ENCODE assay signal across 8 mouse cellular contexts in the genomic region with DNA sequence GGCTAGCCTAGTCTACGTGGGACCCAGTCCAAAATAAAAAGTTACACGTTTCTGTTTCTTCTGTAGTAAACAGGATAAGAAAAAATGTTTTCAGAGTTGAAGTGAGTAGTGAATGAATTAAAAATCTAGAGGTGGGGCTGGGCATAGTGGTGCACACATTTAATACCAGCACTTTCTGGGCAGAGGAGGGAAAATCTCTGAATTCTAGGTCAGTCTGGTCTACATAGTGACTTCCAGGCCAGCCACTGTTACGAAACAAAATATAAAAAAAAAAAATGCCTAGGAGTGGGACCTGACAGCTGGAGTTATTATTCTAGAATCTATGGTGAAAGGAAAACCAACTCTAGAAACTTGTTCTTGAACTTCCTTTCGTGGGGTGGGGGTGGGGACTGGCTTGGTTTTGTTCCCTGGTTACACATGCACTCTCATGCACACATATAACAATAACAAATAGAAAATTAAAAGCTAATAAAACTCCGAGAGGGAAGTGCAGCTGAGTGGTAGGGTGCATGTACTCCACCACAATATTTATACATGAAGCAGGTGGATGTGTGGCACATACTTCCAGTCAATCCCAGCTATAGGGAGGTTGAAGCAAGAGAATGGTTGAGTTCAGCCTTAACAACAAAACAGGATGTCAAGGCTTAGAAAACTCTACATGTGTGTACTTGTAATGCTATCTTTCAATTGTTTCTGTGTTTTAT. TPM values are rescaled to one million over a fixed set of nuclear protein-coding genes. Genes with fewer than 3 reads are reported as not detected.
DNase-seq lines count a peak whose midpoint lies in the region; ATAC-seq and TF ChIP-seq lines count a peak whose summit lies in the region.

No protein-coding gene starts in this region.

- H3K9ac ChIP-seq in kidney, embryonic 16.5 days (replicated peaks; ENCODE audit: low read length): no peak overlapping the region
- H3K9ac ChIP-seq in embryonic facial prominence, embryonic 12.5 days: no peak overlapping the region
- no peak overlapping the region for H3K9ac ChIP-seq in hindbrain, postnatal 0 days (replicated peaks; ENCODE audit: low read length)
- no peak overlapping the region for H3K9ac ChIP-seq in midbrain, embryonic 15.5 days

- no peak for ATAC-seq in kidney, embryonic 16.5 days (ENCODE audit: low FRiP score, low TSS enrichment)
- 0 out of 2 replicates have a peak, but pooled peaks have one; percentile 7 for ATAC-seq in embryonic facial prominence, embryonic 12.5 days (ENCODE audit: insufficient number of reproducible peaks, insufficient read depth, low FRiP score, low TSS enrichment)
- ATAC-seq in hindbrain, postnatal 0 days: no peak
- ATAC-seq in midbrain, embryonic 15.5 days (replicated peaks): peak; percentile 52

- H3K4me3 ChIP-seq in kidney, embryonic 16.5 days (ENCODE audit: low read length): peak overlapping the region; percentile 89
- peak overlapping the region; percentile 91 for H3K4me3 ChIP-seq in embryonic facial prominence, embryonic 12.5 days
- peak overlapping the region; percentile 96 for H3K4me3 ChIP-seq in hindbrain, postnatal 0 days (ENCODE audit: low read length)
- peak overlapping the region; percentile 56 for H3K4me3 ChIP-seq in midbrain, embryonic 15.5 days

- no peak overlapping the region for H3K27ac ChIP-seq in kidney, embryonic 16.5 days (ENCODE audit: low read length)
- H3K27ac ChIP-seq in embryonic facial prominence, embryonic 12.5 days: no peak overlapping the region
- no peak overlapping the region for H3K27ac ChIP-seq in hindbrain, postnatal 0 days
- no peak overlapping the region for H3K27ac ChIP-seq in midbrain, embryonic 15.5 days

- peaks cover 9% of the 10 kb centered on the region for H3K36me3 ChIP-seq in kidney, embryonic 16.5 days (ENCODE audit: insufficient read depth, low read length)
- no peaks in the 10 kb centered on the region for H3K36me3 ChIP-seq in embryonic facial prominence, embryonic 12.5 days
- H3K36me3 ChIP-seq in hindbrain, postnatal 0 days (ENCODE audit: insufficient read depth, low read length): no peaks in the 10 kb centered on the region
- H3K36me3 ChIP-seq in midbrain, embryonic 15.5 days (replicated peaks): 0 out of 2 replicates have a peak, but pooled peaks cover 3% of the 10 kb centered on the region

- no peaks in the 10 kb centered on the region for H3K9me3 ChIP-seq in kidney, embryonic 16.5 days (ENCODE audit: low read length)
- H3K9me3 ChIP-seq in embryonic facial prominence, embryonic 12.5 days: no peaks in the 10 kb centered on the region
- no peaks in the 10 kb centered on the region for H3K9me3 ChIP-seq in hindbrain, postnatal 0 days (ENCODE audit: low read length)
- no peaks in the 10 kb centered on the region for H3K9me3 ChIP-seq in midbrain, embryonic 15.5 days

- DNase-seq in kidney, postnatal 36 days: no peak
- DNase-seq in hindbrain, postnatal 0 days (ENCODE audit: low spot score): no peak
- no peak for DNase-seq in cerebellum, postnatal 4 days (ENCODE audit: low spot score in 2 of 2)
- DNase-seq in embryo, embryonic 10.5 days (ENCODE audit: low spot score): no peak
- DNase-seq in layer of hippocampus, adult 8-10 months (ENCODE audit: low spot score in 2 of 2): no peak

- no peak for TF ChIP-seq CTCF in hindbrain, postnatal 0 days (IDR thresholded peaks at IDR 0.05; ENCODE audit: low read depth)

- no peaks in the 10 kb centered on the region for H3K27me3 ChIP-seq in kidney, embryonic 16.5 days (ENCODE audit: insufficient read depth, low read length)
- no peaks in the 10 kb centered on the region for H3K27me3 ChIP-seq in embryonic facial prominence, embryonic 12.5 days
- H3K27me3 ChIP-seq in hindbrain, postnatal 0 days (ENCODE audit: insufficient read depth, low read length): no peaks in the 10 kb centered on the region
- H3K27me3 ChIP-seq in midbrain, embryonic 15.5 days (replicated peaks): no peaks in the 10 kb centered on the region

- WGBS in kidney, embryonic 16.5 days: 43% methylated on average over 5 of the region's 5 CpGs
- WGBS in embryonic facial prominence, embryonic 12.5 days: 51% methylated on average over 5 of the region's 5 CpGs
- 53% methylated on average over 5 of the region's 5 CpGs for WGBS in hindbrain, postnatal 0 days
- WGBS in midbrain, embryonic 15.5 days: 58% methylated on average over 5 of the region's 5 CpGs

- H3K4me1 ChIP-seq in kidney, embryonic 16.5 days (ENCODE audit: insufficient read depth, low read length): peaks cover 15% of the 10 kb centered on the region
- H3K4me1 ChIP-seq in embryonic facial prominence, embryonic 12.5 days: peaks cover 17% of the 10 kb centered on the region
- H3K4me1 ChIP-seq in hindbrain, postnatal 0 days (ENCODE audit: insufficient read depth, low read length): peaks cover 6% of the 10 kb centered on the region; the same call in 1 of the 2 replicates
- H3K4me1 ChIP-seq in midbrain, embryonic 15.5 days: peaks cover 19% of the 10 kb centered on the region

- peak overlapping the region; percentile 80 for H3K4me2 ChIP-seq in kidney, embryonic 16.5 days (replicated peaks; ENCODE audit: low read depth, low read length)
- peak overlapping the region; percentile 72 for H3K4me2 ChIP-seq in embryonic facial prominence, embryonic 12.5 days (replicated peaks)
- peak overlapping the region; percentile 90 for H3K4me2 ChIP-seq in hindbrain, postnatal 0 days (ENCODE audit: low read depth, low read length)
- peak overlapping the region; percentile 77 for H3K4me2 ChIP-seq in midbrain, embryonic 15.5 days

RNA-seq across cellular contexts. Expression of gene Ccdc117, which starts 0.6 kb away (rescaled TPM):
- 19.7 and 22.1 TPM in 2 replicates for polyA plus RNA-seq in kidney, embryonic 16.5 days (2015; fragmentation: Nextera tagmentation; extraction: Ambion mirVana)
- 26.5 and 29.6 TPM in 2 replicates for polyA plus RNA-seq in embryonic facial prominence, embryonic 12.5 days (2016; fragmentation: Nextera tagmentation; extraction: Ambion mirVana)
- 10.1 and 10.5 TPM in 2 replicates for total RNA-seq in hindbrain, postnatal 0 days (2014; rRNA removed)
- polyA plus RNA-seq in hindbrain, postnatal 0 days (2015; fragmentation: Nextera tagmentation; extraction: Ambion mirVana): 5.8 and 6.6 TPM in 2 replicates
- 12.1 and 13.6 TPM in 2 replicates for polyA plus RNA-seq in midbrain, embryonic 15.5 days (2015; fragmentation: Nextera tagmentation; extraction: Ambion mirVana)
- 10 to 100 TPM; 13.3 to 18.4 (median 15.2) TPM for total RNA-seq in layer of hippocampus, adult 8-10 months (2022)

RNA-seq across cellular contexts. Expression of gene Xbp1, which starts 22.2 kb away (rescaled TPM):
- 203 and 229 TPM in 2 replicates for polyA plus RNA-seq in kidney, embryonic 16.5 days (2015; fragmentation: Nextera tagmentation; extraction: Ambion mirVana)
- polyA plus RNA-seq in embryonic facial prominence, embryonic 12.5 days (2016; fragmentation: Nextera tagmentation; extraction: Ambion mirVana): 152 and 160 TPM in 2 replicates
- total RNA-seq in hindbrain, postnatal 0 days (2014; rRNA removed): 95.0 and 102 TPM in 2 replicates
- polyA plus RNA-seq in hindbrain, postnatal 0 days (2015; fragmentation: Nextera tagmentation; extraction: Ambion mirVana): 87.1 and 88.9 TPM in 2 replicates
- 152 and 159 TPM in 2 replicates for polyA plus RNA-seq in midbrain, embryonic 15.5 days (2015; fragmentation: Nextera tagmentation; extraction: Ambion mirVana)
- 100 to 1,000 TPM in 2 of 4 experiments, 10 to 100 TPM in 2; 71.9 to 130 (median 98.1) TPM for total RNA-seq in layer of hippocampus, adult 8-10 months (2022)

RNA-seq across cellular contexts. Expression of gene Ankrd36, which starts 26.9 kb away (rescaled TPM):
- polyA plus RNA-seq in kidney, embryonic 16.5 days (2015; fragmentation: Nextera tagmentation; extraction: Ambion mirVana): not detected in 2 replicates
- polyA plus RNA-seq in embryonic facial prominence, embryonic 12.5 days (2016; fragmentation: Nextera tagmentation; extraction: Ambion mirVana): 0.13 TPM in 1 of 2 replicates, not detected in the other
- total RNA-seq in hindbrain, postnatal 0 days (2014; rRNA removed): not detected in 2 replicates
- polyA plus RNA-seq in hindbrain, postnatal 0 days (2015; fragmentation: Nextera tagmentation; extraction: Ambion mirVana): not detected in 2 replicates
- polyA plus RNA-seq in midbrain, embryonic 15.5 days (2015; fragmentation: Nextera tagmentation; extraction: Ambion mirVana): 0.12 and 0.13 TPM in 2 replicates
- total RNA-seq in layer of hippocampus, adult 8-10 months (2022): not detected

Comparison
In these comparisons a context has a peak if more than half of its experiments do, and no peak if none do; other contexts are left out.
1. ATAC-seq: peak in embryonic facial prominence, embryonic 12.5 days (single experiment) and midbrain, embryonic 15.5 days (single experiment); none in kidney, embryonic 16.5 days (single experiment) and hindbrain, postnatal 0 days (single experiment).
2. Peak in every context shown above with its lines, with median percentiles within 50 percentile points of each other: H3K4me2 ChIP-seq and H3K4me3 ChIP-seq.